Mouse (Mus musculus): Measurements from ENCODE around the gene Grwd1. TPM values are rescaled to one million over a fixed set of nuclear protein-coding genes. Genes with fewer than 3 reads are reported as not detected.
A peak's percentile ranks its signal among the peaks of the same experiment; 100 is the strongest.

The Grwd1 gene
- polyA plus RNA-seq, 1 experiment from 2014 or later = 63.0 TPM

DNA sequence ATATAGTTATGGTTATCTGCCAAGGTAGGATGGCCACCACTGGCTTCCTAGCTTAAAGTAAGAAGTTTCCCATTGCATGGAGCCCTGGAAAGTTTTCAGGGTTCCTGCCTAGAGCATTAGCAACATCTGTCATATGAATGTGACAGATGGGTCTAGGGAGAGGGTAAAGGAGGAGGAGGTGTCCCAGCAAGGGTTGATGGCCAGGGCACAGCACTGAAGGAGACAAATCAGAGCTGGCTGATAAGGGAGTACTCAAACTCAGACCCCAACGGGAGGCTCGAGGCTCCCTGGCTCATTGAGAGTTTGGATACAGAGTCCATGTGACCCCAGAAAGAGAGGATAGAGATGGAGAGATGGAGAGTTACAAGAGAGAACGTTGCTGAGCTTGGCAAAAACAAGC is 19.9 kb upstream of the Grwd1 start:
- no peak for ATAC-seq
- WGBS = 74% methylated on average over 3 of the region's 3 CpGs

DNA sequence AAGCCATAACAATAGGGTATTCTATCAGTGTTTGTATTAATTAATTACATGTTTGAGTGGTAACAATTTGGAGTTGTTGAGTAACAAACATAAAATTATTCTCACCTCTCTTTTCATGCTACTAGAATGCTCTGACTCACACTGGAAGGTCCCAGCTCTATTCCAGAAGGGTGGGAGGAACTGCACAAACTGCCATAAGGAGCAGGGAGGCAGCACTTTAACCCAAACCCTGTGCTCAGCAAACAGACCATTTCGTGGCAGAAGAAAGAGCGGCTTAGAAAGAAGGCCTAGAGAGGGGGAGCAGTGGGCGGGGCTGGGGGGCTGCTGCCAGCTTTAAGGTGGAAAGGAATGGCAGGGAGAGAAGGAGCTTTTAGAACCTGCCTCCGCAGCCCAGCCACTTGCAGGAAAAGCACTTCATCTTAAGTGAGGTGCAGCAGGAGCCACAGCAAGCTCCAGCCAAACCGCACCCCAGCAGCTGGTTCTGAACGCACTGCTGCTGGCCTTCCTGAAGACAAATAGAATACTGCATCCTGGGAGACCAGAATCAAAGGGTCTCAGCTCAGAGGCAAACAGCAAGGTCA is 17.8 kb upstream of the Grwd1 start:
- Histone ChIP-seq H3K27ac (ENCODE audit: low read length) (no peak overlapping the region), H3K27me3 (replicated peaks; ENCODE audit: control insufficient read depth, insufficient read depth, low read length) (no peaks in the 10 kb centered on the region), H3K4me2 (ENCODE audit: low read depth, low read length) (no peak overlapping the region), H3K4me1 (ENCODE audit: control insufficient read depth, insufficient read depth, low read length) (peaks cover 4% of the 10 kb centered on the region), H3K9ac (ENCODE audit: low read depth, low read length) (peak overlapping the region; percentile 19; the same call in 1 of the 2 replicates), H3K36me3 (ENCODE audit: control insufficient read depth, insufficient read depth, low read length) (no peaks in the 10 kb centered on the region), H3K9me3 (ENCODE audit: control insufficient read depth, low read length) (no peaks in the 10 kb centered on the region), H3K4me3 (ENCODE audit: low read length) (no peak overlapping the region)
- no peak for ATAC-seq
- 23% methylated on average over 6 of the region's 6 CpGs for WGBS

More for the DNA sequence above, 19.9 kb upstream of the Grwd1 start:
- Histone ChIP-seq H3K4me3 (ENCODE audit: low read length) (no peak overlapping the region), H3K27me3 (replicated peaks; ENCODE audit: control insufficient read depth, insufficient read depth, low read length) (no peaks in the 10 kb centered on the region), H3K4me1 (ENCODE audit: control insufficient read depth, insufficient read depth, low read length) (peaks cover 4% of the 10 kb centered on the region), H3K9ac (ENCODE audit: low read depth, low read length) (no peak overlapping the region), H3K27ac (ENCODE audit: low read length) (no peak overlapping the region), H3K9me3 (ENCODE audit: control insufficient read depth, low read length) (no peaks in the 10 kb centered on the region), H3K36me3 (ENCODE audit: control insufficient read depth, insufficient read depth, low read length) (no peaks in the 10 kb centered on the region), H3K4me2 (ENCODE audit: low read depth, low read length) (no peak overlapping the region)

DNA sequence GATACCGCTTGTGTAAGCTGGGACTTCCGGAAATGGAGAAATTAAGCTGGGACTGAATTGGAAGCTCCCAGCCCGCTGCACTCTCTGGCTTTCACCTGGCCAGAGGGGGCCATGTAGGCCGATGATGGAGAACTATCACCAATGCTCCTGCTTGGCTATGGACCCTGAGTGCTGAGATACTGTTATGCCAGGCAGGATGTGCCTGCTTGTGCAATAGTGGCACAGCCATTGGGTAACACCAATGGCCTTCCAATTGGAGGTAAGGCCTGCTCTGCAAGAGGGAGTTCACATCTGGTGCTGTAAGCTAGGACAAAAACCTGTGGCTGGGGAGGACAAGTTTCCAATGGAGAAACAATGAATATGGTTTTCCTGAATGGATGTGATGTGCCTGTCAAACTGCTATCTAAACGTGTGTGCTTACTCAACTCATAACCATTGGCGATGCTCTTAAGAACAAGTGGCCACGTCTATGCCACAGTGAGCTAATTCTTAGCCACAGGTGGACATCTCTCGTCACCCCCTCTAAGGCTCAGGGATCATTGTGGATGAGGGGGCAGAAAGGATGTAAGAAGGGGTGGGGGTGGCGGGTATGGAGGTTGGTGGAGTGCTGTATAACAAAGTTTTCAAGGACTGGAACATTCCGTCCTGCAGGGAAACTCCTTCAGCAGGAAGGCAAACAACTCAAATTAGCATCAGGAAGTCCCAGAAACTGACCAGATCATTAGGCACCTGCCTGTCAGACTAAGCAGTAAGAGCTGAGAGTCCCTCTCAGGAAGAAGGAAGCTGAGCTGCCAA is 12.4 kb upstream of the Grwd1 start:
- no peak overlapping the region for H3K4me3 ChIP-seq (ENCODE audit: low read length)
- H3K27ac ChIP-seq (ENCODE audit: low read length) = no peak overlapping the region
- no peak overlapping the region for H3K4me2 ChIP-seq (ENCODE audit: low read depth, low read length)
- H3K36me3 ChIP-seq (ENCODE audit: control insufficient read depth, insufficient read depth, low read length) = no peaks in the 10 kb centered on the region
- H3K27me3 ChIP-seq (replicated peaks; ENCODE audit: control insufficient read depth, insufficient read depth, low read length) = no peaks in the 10 kb centered on the region
- no peak for ATAC-seq
- no peaks in the 10 kb centered on the region for H3K9me3 ChIP-seq (ENCODE audit: control insufficient read depth, low read length)
- H3K9ac ChIP-seq (ENCODE audit: low read depth, low read length) = no peak overlapping the region
- no peaks in the 10 kb centered on the region for H3K4me1 ChIP-seq (ENCODE audit: control insufficient read depth, insufficient read depth, low read length)
- WGBS = 89% methylated on average over 10 of the region's 10 CpGs

DNA sequence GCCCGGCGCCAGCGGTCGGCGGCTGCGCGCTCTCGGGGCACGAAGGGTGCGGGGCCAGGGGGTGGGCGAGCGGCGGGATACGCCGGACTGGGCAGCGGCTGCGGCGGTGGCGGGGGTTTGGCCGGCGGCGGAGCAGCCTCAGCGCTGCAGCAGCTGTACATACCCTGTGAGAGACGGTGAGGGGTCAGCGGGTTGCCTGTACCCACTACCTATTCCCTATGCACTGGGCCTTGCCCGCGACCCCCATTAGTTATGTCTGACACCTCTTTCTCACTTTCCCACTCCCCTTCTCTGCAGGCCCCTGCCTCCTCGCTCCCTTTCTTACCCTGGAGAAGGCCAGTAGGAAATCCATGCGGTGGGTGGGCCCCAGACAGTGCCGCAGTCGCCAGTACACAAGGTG is 3.2 kb upstream of the Grwd1 start:
- no peak for ATAC-seq
- peak overlapping the region; percentile 52 for H3K4me3 ChIP-seq (ENCODE audit: low read length)
- H3K27ac ChIP-seq (ENCODE audit: low read length) = no peak overlapping the region
- H3K27me3 ChIP-seq (replicated peaks; ENCODE audit: control insufficient read depth, insufficient read depth, low read length) = peaks cover 37% of the 10 kb centered on the region
- H3K4me1 ChIP-seq (ENCODE audit: control insufficient read depth, insufficient read depth, low read length) = peaks cover 24% of the 10 kb centered on the region
- H3K9ac ChIP-seq (ENCODE audit: low read depth, low read length) = peak overlapping the region; percentile 26
- H3K4me2 ChIP-seq (ENCODE audit: low read depth, low read length) = peak overlapping the region; percentile 47
- WGBS = 3% methylated on average over 29 of the region's 31 CpGs
- H3K9me3 ChIP-seq (ENCODE audit: control insufficient read depth, low read length) = no peaks in the 10 kb centered on the region
- H3K36me3 ChIP-seq (ENCODE audit: control insufficient read depth, insufficient read depth, low read length) = no peaks in the 10 kb centered on the region

DNA sequence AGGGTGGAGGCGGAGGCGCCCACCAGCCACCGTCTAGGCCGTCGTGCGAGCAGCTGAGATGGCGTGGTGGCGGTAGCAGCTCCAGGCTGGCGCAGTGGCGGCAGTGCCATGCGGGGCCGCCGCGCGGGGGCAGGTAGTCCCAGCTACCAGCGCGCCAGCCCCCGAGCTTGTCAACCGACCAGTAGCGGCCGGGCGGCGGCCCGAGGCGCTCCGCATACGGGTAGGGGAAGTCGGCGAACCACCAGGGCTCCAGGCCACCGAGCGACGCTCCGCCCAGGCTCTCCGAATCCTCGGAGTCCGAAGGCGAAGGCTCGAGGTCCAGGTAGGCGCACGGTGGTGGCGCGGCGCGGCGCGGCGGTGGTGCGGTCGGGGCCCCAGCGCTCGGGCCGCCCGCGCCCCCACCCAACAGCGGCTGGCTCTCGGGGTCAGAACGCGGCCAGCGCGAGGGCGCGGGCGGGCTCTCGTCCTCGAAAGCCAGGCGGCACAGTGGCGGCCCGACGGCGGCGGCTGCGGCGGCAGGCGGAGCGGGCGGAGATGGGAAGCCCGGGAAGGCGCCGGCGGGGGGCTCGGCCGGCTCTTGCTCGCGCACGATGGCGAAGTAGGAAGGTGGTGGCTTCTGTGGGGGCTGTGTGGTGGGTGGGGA is 2.5 kb upstream of the Grwd1 start:
- H3K4me1 ChIP-seq (ENCODE audit: control insufficient read depth, insufficient read depth, low read length) = peaks cover 24% of the 10 kb centered on the region
- H3K4me2 ChIP-seq (ENCODE audit: low read depth, low read length) = peak overlapping the region; percentile 47
- peak overlapping the region; percentile 35 for H3K9ac ChIP-seq (ENCODE audit: low read depth, low read length)
- ATAC-seq = peak; percentile 16
- H3K27ac ChIP-seq (ENCODE audit: low read length) = no peak overlapping the region
- peaks cover 6% of the 10 kb centered on the region; the same call in 1 of the 2 replicates for H3K36me3 ChIP-seq (ENCODE audit: control insufficient read depth, insufficient read depth, low read length)
- H3K4me3 ChIP-seq (ENCODE audit: low read length) = peak overlapping the region; percentile 52
- 1% methylated on average over 80 of the region's 86 CpGs for whole genome bisulfite sequencing
- H3K9me3 ChIP-seq (ENCODE audit: control insufficient read depth, low read length) = no peaks in the 10 kb centered on the region
- H3K27me3 ChIP-seq (replicated peaks; ENCODE audit: control insufficient read depth, insufficient read depth, low read length) = peaks cover 37% of the 10 kb centered on the region

DNA sequence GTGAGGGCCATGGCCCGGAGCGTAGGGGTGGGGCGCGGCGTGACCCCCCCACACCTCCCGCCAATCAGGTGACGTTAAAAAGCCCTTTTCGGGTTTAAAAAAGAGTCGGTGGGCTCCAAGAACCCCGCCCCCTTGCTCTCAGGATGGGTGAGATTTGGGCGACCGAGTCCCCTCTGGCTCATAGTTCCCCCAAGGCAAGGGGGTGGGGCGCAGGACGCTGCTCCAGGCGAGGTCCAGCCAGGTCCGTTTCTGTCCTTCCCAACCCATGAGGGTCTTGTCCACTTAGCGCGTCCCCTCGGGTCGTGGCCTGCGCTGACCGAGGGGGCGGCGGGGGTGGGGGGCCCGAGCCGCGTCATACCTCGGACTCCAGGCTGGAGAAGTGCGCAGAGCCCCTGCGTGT is 1.7 kb upstream of the Grwd1 start:
- peaks cover 37% of the 10 kb centered on the region for H3K27me3 ChIP-seq (replicated peaks; ENCODE audit: control insufficient read depth, insufficient read depth, low read length)
- no peak for ATAC-seq
- H3K4me1 ChIP-seq (ENCODE audit: control insufficient read depth, insufficient read depth, low read length) = peaks cover 24% of the 10 kb centered on the region
- H3K27ac ChIP-seq (ENCODE audit: low read length) = no peak overlapping the region
- H3K36me3 ChIP-seq (ENCODE audit: control insufficient read depth, insufficient read depth, low read length) = peaks cover 14% of the 10 kb centered on the region
- WGBS = 13% methylated on average over 30 of the region's 30 CpGs
- H3K4me2 ChIP-seq (ENCODE audit: low read depth, low read length) = peak overlapping the region; percentile 47
- peak overlapping the region; percentile 52 for H3K4me3 ChIP-seq (ENCODE audit: low read length)
- H3K9me3 ChIP-seq (ENCODE audit: control insufficient read depth, low read length) = no peaks in the 10 kb centered on the region
- 0 out of 2 replicates have a peak overlapping the region, but pooled peaks have one; percentile 35 for H3K9ac ChIP-seq (ENCODE audit: low read depth, low read length)

DNA sequence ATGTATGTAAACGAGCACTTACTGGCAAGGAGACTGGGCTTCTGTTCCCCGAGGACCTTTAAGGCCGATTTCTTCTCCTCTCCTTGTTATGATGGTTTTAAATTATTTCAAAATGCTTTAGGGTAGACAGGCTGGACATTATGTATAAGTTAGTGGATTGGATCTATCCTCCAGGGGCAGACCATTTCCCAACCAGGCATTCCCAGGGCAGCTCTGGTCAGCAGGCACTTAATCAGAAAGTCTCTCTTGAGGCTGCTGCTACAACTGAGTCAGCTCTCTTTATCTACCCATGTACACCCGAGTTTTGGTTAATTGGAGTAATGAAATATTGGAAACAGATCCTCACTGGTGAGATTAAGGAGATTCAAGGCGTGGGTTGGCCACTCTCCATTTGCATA is 383 bp upstream of the Grwd1 start:
- peaks cover 24% of the 10 kb centered on the region for H3K4me1 ChIP-seq (ENCODE audit: control insufficient read depth, insufficient read depth, low read length)
- peaks cover 37% of the 10 kb centered on the region for H3K27me3 ChIP-seq (replicated peaks; ENCODE audit: control insufficient read depth, insufficient read depth, low read length)
- WGBS = 25% methylated on average over 5 of the region's 5 CpGs
- no peaks in the 10 kb centered on the region for H3K9me3 ChIP-seq (ENCODE audit: control insufficient read depth, low read length)
- peaks cover 21% of the 10 kb centered on the region for H3K36me3 ChIP-seq (ENCODE audit: control insufficient read depth, insufficient read depth, low read length)
- peak overlapping the region; percentile 87 for H3K4me2 ChIP-seq (ENCODE audit: low read depth, low read length)
- peak overlapping the region; percentile 94 for H3K4me3 ChIP-seq (ENCODE audit: low read length)
- H3K9ac ChIP-seq (ENCODE audit: low read depth, low read length) = peak overlapping the region; percentile 81; the same call in 1 of the 2 replicates
- peak; percentile 27; the same call in 1 of the 2 replicates for ATAC-seq
- H3K27ac ChIP-seq (ENCODE audit: low read length) = no peak overlapping the region

DNA sequence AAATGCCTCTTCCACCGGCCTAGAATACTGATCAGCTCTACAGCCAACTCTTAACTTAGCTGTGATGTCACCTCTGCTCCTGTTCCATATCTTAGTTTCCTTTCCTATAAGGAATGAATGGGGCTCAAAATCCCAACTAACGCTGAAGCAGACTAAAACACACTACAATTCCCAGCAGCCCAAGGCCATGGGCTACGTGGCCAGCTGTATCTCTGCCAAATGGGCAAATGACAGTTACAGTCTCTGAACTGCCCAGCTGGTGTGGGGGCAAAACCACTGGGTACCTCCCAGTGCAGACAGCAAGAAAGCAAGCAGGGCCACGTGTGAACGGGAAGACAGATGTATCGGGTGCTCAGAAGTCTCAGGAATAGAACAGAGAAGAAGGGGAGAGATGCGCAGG is 4.1 kb downstream of the Grwd1 start:
- Histone ChIP-seq H3K4me3 (ENCODE audit: low read length) (no peak overlapping the region), H3K27me3 (replicated peaks; ENCODE audit: control insufficient read depth, insufficient read depth, low read length) (peaks cover 2% of the 10 kb centered on the region), H3K9ac (ENCODE audit: low read depth, low read length) (no peak overlapping the region), H3K36me3 (ENCODE audit: control insufficient read depth, insufficient read depth, low read length) (peaks cover 33% of the 10 kb centered on the region), H3K9me3 (ENCODE audit: control insufficient read depth, low read length) (no peaks in the 10 kb centered on the region), H3K4me2 (ENCODE audit: low read depth, low read length) (no peak overlapping the region), H3K27ac (ENCODE audit: low read length) (no peak overlapping the region), H3K4me1 (ENCODE audit: control insufficient read depth, insufficient read depth, low read length) (peaks cover 11% of the 10 kb centered on the region)
- ATAC-seq = no peak
- WGBS = 89% methylated on average over 7 of the region's 7 CpGs

DNA sequence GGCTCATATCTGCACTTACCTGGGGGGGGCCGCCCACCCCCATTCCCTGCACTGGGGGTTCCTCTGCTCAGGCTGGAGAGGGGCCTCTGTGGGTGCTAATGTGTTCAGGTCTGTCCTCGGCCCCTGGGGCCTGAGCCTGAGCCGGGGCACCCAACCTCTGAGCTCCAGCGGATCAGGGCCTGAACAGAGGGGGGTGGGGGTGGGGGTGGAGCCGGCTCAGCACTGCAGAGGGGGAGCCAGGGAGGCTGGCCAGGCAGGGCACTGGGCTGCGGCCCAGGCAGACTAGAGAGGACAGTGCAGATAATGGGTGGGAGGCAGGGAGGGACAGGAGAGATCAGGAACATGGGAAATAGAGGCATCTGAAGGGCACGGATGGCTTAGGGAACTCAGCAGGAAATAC is 6.1 kb downstream of the Grwd1 start, which contains the start of gene Kcnj14:
Kcnj14 (minus strand) TSS at position 185 of the 400 bp plus-strand sequence.
- H3K4me1 ChIP-seq (ENCODE audit: control insufficient read depth, insufficient read depth, low read length) = peaks cover 2% of the 10 kb centered on the region
- no peak within 1 kb of the TSS for H3K9ac ChIP-seq (ENCODE audit: low read depth, low read length)
- H3K27me3 ChIP-seq (replicated peaks; ENCODE audit: control insufficient read depth, insufficient read depth, low read length) = no peaks in the 10 kb centered on the region
- no peak within 1 kb of the TSS for H3K4me3 ChIP-seq (ENCODE audit: low read length)
- ATAC-seq = no peak
- H3K36me3 ChIP-seq (ENCODE audit: control insufficient read depth, insufficient read depth, low read length) = peaks cover 33% of the 10 kb centered on the region
- no peak within 1 kb of the TSS for H3K4me2 ChIP-seq (ENCODE audit: low read depth, low read length)
- no peaks in the 10 kb centered on the region for H3K9me3 ChIP-seq (ENCODE audit: control insufficient read depth, low read length)
- no peak within 1 kb of the TSS for H3K27ac ChIP-seq (ENCODE audit: low read length)
- 74% methylated on average over 7 of the region's 7 CpGs for WGBS

Measured in intestine, embryonic 16.5 days (tissue).